Mouse (Mus musculus): ENCODE data around the gene Iqsec3.

DNA sequence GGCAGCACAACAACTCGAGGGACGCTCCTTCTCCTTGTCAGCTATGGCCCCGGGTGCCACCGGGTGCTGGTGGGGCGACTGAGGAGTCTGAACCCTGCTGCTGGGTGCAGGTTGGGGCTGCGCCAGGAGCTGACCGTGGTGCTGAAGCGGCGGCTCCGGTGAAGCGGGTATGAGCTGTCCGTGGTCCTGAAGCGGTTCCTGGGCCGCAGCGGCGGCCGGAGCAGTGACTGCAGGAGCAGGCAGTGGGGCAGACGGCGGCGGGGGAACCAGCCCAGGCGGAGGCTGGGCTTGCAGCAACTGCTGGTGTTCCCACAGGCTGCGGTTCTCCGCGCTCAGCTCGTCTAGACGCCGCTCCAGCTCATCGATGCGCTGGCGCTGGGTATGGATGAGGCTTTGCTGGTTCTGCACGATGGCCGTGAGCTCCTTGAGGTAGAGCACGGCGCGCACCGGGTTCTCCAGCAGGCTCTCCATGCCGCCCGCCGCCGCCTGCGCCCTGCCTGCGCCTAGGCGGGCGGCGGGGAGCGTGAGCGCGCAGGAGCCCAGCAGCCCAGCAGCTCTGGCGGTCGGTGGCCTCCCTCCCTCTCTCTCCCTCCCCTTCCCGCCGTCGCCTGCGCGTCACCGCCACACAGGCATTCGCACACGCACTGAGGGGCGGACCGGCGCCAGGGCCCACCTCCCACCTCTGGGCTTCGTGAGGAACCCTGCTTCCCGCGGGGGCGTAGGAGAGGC, at the start of gene Iqsec3:
- TF ChIP-seq CTCF (IDR thresholded peaks at IDR 0.05; ENCODE audit: extremely low read depth, insufficient read depth, low read length): no peak
- TF ChIP-seq POLR2A (IDR thresholded peaks at IDR 0.05; ENCODE audit: extremely low read depth, insufficient read depth, low read length): peak; percentile 76; the same call in 1 of the 2 replicates

All from cortical plate, adult 2 months (tissue).